Mouse (Mus musculus) erythroblast, adult 5-6 weeks (primary cell): ENCODE measurements around the gene Gm5751. TPM values are rescaled to one million over a fixed set of nuclear protein-coding genes. Genes with fewer than 3 reads are reported as not detected.
"Not testable (repeated sequence)": the region's sequence is repeated elsewhere in the genome, so short reads cannot be mapped to it uniquely, and the experiment has no call there.

Source experiments
- ATAC-seq: replicated peaks from 2 replicates; pipeline ENCODE4 v1.8.0; 2016; ENCODE audit warnings: moderate number of reproducible peaks, mild to moderate bottlenecking, moderate TSS enrichment, inconsistent platforms; ENCODE audit not compliant: poor library complexity, low FRiP score, severe bottlenecking
- total RNA-seq, 2 experiments: library from RNA; stranded (forward) in 1 of 2; stranded (reverse) in 1 of 2; fragments of 150-400 nt in 1 of 2; fragments of 200-764, 138-1000 nt in 1 of 2; gene quantifications; 2 replicates each; pipeline versions ENCODE4 v1.2.3 to v1.2.4; 2015 to 2017; ENCODE audit warnings: low replicate concordance in 2 of 2

Gm5751 gene
- total RNA-seq (2015; ENCODE audit: low replicate concordance) (not detected in 2 replicates), total RNA-seq (2017; ENCODE audit: low replicate concordance) (not detected in 2 replicates)

DNA sequence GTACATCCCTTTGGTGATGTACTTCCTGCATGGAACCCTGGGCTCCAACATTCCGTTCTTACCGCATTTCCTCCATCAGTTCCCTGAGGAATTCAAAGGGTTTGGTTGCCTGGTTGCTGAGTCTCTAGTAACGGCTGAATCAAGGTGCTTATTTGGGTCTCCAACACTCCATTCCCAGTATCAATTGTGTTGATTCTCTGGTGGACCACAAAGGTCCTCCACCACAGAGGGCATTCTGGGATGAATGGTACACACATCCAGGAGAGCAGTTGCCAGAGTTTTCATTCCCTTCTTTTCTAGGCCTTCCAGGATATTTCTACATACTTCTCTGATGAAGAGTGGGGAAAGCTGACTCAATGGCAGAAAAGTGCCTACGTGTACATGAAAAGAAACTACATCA, at the start of gene Gm5751:
Gene Gm5751 (plus strand): TSS at position 301 of the 400 bp plus-strand sequence.
- ATAC-seq, result not testable (repeated sequence)

DNA sequence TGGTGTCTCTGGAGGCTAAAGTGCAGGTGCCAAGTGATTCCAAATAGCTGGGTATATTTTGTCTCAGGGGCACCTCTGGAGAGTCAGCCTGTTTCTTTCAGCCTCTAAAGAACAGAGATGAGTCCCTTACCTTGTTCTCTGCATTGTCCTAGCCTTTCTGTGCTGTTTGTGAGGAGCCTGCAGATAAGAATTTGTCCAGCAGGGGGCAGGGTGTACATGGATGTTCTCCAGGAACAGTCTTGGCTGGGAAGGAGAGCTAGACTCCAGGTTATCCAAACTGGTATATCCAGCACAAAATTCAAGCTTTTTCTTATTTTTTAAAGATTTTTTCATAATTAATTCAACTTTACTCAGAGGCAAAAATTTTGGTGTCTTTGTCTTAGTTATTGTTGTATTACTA, 42.0 kb upstream of the Gm5751 start:
- no peak for ATAC-seq

DNA sequence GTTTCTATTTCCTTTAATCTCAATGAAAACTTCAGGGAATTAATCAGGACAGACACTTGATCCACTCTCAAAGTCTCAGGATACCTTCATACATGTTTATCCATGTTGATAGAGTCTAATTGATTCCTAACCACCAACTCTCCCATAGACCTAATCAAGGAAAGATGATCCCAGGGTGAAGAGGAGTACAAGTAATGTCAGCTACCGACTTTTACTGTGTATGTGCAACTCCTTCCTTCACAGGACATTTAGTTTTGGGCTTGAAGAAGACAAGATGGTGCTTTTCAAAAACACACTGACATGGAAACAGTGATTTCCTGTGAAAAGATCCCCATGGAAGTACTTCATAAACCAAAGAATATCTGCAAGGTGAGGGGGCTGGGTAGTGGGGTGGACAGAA, 30.4 kb upstream of the Gm5751 start, which contains the start of gene Gm6592:
Gene Gm6592 (plus strand): TSS at position 301 of the 400 bp plus-strand sequence.
- no peak for ATAC-seq

DNA sequence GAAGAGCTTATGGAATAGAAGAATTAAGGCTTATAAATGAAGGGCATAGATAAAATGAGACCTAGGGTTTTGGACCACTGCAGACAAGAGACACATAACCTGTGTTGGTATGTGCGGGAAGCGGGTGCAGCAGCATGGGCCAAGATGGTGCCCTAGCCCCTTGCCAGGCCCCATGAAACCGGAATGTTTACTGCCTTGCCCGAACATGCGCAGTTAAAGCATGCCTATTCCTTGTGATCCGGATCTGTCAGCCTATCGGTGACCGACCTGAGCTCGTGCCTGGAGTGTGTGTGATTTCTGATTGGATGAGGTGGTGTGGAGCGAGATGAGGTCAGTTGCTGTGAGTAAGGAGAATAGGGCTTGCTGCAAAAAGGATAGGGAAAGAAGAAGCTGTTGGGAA, 21.6 kb upstream of the Gm5751 start:
- ATAC-seq, result no peak

DNA sequence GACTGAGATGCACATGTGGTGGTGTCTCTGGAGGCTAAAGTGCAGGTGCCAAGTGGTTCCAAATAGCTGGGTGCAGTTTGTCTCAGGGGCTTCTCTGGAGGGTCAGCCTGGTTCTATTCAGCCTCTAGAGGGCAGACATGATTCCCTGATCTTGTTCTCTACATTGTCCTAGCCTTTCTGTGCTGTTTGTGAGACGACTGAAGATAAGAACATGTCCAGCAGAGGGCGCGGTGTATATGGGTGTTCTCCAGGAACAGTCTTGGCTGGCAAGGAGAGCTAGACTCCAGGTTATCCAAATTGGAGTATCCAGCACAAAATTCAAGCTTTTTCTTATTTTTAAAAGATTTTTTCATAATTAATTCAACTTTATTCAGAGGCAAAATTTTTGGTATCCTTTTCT, 9.7 kb upstream of the Gm5751 start:
- ATAC-seq, result not testable (repeated sequence)

DNA sequence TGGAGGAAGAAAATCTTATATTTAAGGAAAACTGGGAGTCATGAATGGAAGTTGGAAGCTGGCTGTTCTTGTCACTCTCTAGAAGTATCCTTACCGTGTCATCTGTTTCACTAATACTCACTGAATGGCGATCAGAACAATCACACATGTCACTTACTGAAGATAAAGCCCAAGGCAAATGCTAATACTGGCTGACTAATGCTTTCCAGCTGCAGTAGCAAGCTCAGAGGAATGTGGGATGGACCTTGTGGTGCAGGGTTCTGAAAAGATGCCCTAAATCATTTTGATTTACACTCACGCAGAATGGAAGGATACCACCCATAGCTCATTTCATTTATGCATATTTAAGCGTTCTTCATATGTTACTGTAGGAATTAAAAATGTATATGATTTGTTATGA, 10.3 kb downstream of the Gm5751 start:
- ATAC-seq, result no peak

DNA sequence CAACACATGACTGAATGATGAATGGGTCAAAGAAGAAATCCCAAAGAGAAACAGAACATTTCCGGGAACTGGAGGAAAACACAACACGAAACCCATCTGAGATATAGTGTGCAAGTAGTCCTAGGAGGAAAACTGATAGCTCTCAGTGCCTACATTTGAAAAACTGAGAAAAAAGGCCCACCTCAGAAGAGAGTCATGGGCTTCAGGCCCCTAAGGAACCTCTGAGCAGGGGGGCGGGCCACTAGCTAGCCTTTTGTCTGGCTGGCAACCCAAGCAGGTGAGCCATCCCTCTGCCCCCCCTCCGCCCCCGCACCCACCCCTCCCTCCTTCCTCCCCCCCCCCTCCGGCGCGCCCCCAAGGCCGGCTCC, 17.9 kb downstream of the Gm5751 start:
- no peak for ATAC-seq

DNA sequence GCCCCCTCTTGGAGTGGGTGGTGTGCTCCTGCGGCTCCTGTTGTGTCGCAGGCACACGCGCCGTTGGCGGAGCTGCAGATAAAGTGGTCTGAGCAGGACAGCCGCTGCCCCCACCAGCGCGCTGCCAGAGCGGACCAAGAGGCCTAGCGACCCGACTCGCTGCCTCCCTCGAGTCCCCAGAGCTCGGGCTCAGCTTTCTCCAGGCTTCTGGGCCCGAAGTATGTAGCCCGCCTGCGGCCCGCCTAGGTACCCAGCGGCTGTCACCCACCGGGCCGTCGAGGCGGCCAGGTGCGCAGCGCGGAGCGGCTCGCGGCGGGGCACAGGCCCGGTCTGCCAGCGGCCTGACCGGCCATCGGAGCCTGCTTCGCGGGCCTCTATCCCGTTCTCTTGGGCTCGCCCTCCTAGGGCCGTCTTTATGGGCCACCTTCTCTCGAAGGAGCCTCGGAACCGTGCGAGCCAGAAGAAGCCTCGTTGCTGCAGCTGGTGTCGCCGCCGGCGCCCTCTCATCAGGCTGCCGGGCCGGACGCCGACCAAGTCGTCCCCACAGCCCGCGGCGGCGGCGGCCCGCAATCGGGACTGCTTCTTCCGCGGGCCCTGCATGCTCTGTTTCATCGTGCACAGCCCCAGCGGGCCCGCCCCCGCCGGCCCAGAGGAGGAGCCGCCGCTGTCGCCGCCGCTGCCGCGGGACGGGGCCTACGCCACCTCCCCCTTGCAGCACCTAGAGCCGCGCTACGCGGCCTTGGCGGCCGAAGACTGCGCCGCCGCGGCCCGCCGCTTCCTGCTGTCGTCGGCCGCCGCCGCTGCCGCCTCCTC, 18.5 kb downstream of the Gm5751 start, which contains the start of gene B630019K06Rik:
Gene B630019K06Rik (plus strand): TSS at position 40 of the 813 bp plus-strand sequence.
- ATAC-seq, result no peak

DNA sequence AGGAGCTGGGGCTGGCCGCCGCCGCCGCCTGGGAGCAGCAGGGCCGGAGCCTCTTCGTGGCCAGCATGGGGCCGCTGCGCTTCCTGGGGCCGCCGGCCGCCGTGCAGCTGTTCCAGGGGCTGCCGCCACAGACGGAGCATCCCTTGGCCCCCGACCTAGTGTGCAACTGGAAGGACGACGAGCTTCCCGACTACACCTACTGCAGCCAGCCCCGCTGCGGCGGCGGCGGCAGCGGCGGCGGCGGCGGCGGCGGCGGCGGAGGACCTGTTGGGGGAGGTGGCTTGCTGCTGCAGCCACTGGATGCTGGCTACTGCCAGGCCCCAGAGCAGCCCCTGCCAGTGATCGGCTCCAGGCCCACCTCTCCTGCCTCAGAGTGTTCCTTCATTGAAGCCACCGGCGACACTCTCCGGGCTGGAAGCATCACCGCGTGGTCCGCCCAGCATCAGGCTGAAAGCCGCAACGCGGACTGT, 19.2 kb downstream of the Gm5751 start:
- ATAC-seq, result no peak

DNA sequence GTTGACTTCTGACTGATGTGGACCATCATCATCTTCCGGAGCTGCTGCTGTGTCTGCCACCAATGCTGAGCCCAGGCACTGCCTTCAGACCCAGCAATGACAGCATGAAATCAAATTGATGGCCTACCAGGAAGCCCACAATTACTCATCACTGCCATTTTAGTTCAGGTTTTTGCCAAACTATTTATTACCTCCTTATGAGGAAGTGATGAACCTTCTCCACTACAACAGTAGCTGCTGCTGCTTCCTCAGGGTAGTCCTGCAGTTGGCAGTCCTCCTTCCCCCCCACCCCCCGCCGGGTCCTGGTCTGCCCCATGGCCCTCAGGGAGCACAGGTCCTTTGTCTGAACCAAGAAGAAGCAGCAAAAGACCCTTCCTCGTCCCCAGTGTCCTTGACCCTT, 26.8 kb downstream of the Gm5751 start:
- no peak for ATAC-seq

DNA sequence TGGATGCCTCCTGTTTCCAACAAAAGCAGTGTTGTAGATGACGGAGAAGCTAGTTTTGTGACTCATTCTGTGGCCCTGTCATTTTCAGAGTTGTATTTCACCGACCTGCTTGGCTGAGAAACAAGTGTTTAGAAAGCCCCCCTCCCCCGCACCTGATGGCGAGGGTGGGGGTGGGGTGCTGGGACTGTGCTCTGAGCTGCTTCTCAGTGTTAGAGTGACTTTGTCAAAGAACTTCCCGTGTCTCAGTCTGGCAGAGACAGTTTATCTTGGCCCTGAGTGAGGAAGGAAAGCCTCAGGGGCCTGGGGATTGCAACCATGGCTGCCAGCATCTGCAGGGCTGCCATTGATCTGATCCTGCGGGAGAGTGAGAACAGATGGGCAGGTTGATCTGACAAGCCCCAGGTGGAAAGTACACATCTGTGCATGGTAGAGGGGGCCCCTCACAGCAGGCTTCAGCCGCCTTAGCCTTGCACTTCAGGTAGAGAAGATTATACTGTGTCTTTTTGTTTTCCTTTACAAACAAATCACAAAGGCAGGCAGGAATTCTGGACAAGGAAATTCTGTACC, 27.9 kb downstream of the Gm5751 start:
- no peak for ATAC-seq

DNA sequence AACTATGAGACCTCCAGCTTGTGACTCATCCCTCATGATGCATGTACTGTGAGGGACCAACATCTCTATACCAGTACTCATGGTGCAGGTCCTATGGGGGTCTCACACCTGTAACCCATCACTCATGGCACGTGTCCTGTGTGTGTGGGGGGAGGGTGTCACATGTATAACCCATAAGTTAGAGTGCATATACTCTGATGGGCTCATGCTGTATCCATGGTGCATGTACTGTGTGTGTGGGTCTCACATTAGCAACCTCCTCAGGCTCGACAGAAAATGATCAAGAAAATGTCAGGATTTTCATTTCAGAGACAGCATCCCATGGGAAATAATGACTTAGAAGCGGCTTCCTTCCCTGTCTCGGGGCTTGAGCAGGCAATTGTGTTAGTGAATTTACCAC, 47.0 kb downstream of the Gm5751 start:
- ATAC-seq, result no peak

DNA sequence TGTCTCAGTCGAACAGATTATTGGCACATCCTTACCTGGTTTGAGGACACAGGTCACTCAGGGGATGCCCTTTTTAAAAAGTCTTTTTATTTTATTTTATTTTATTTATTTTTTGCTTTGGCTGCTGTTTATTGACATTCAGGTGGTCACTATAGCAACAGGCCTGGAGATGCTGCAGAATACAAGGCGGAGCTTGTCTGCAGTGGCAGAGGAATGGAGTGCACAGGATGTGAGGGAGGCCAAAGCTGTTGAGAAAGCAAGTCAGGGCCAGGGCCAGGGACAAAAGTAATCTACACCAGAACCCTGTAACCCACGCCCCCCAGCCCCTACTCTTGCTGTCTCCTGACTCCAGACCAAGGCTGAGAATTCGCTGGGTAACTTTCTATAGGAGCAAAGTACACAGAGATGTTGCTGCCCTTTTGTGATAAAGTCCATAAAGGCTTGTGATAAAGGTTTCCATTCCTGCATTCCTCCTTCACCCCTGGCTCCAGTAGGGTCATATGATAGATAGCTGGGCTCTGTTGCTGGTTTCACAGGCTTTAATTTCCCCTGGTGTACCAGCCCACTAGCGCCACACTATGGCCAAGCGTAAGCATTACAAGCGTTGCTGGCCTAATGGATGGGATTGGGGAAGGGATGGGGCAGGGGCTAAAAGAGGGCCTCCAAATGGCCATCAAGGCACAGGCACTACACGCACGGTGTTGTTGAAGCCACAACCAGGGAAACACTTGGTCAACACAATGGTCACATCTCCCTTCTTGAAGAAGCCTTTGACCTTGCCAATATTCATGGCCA, 48.0 kb downstream of the Gm5751 start:
- no peak for ATAC-seq

DNA sequence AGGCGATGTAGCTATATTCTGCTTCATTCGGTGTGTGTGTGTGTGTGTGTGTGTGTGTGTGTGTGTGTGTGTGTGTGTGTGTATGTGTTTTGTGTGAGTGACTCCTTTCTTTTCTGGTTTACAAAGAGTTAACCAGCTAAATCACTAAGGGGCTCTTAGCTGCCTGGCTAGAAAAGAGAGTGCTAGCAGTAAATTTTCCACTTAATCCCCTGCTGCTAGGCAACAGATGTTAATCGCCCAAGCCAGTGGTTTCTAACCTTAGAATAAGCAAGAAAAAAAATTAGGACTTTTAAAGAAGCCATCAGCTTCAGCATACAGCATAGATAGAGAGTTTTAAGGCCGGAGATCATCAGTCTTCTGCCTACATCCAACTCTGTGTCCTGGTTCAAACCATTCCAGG, 53.3 kb downstream of the Gm5751 start:
- no peak for ATAC-seq

Other genes with a start within 250 kb of the Gm5751 start
- gene Ssxb8, start 183.4 kb upstream of the Gm5751 start, total RNA-seq (2015; ENCODE audit: low replicate concordance), result not detected in 2 replicates
- gene Ssxb8, start 183.4 kb upstream of the Gm5751 start, total RNA-seq (2017; ENCODE audit: low replicate concordance), result not detected in 2 replicates
- not detected in 2 replicates for gene Ssx9, start 125.8 kb upstream of the Gm5751 start, total RNA-seq (2015; ENCODE audit: low replicate concordance)
- gene Ssx9, start 125.8 kb upstream of the Gm5751 start, total RNA-seq (2017; ENCODE audit: low replicate concordance), result not detected in 2 replicates
- gene Ssxb5, start 70.6 kb upstream of the Gm5751 start, total RNA-seq (2015; ENCODE audit: low replicate concordance), result not detected in 2 replicates
- not detected in 2 replicates for gene Ssxb5, start 70.6 kb upstream of the Gm5751 start, total RNA-seq (2017; ENCODE audit: low replicate concordance)
- gene Gm6592, start 30.3 kb upstream of the Gm5751 start, total RNA-seq (2015; ENCODE audit: low replicate concordance), result not detected in 2 replicates
- gene Gm6592, start 30.3 kb upstream of the Gm5751 start, total RNA-seq (2017; ENCODE audit: low replicate concordance), result not detected in 2 replicates
- gene B630019K06Rik, start 18.1 kb downstream of the Gm5751 start, total RNA-seq (2015; ENCODE audit: low replicate concordance), result not detected in 2 replicates
- gene B630019K06Rik, start 18.1 kb downstream of the Gm5751 start, total RNA-seq (2017; ENCODE audit: low replicate concordance), result not detected in 2 replicates
- gene Fthl17b, start 88.7 kb downstream of the Gm5751 start, total RNA-seq (2015; ENCODE audit: low replicate concordance), result not detected in 2 replicates
- not detected in 2 replicates for gene Fthl17b, start 88.7 kb downstream of the Gm5751 start, total RNA-seq (2017; ENCODE audit: low replicate concordance)
- gene Fthl17c, start 102.3 kb downstream of the Gm5751 start, total RNA-seq (2015; ENCODE audit: low replicate concordance), result not detected in 2 replicates
- not detected in 2 replicates for gene Fthl17c, start 102.3 kb downstream of the Gm5751 start, total RNA-seq (2017; ENCODE audit: low replicate concordance)
- gene Fthl17d, start 112.5 kb downstream of the Gm5751 start, total RNA-seq (2015; ENCODE audit: low replicate concordance), result not detected in 2 replicates
- gene Fthl17d, start 112.5 kb downstream of the Gm5751 start, total RNA-seq (2017; ENCODE audit: low replicate concordance), result not detected in 2 replicates
- gene Fthl17e, start 159.2 kb downstream of the Gm5751 start, total RNA-seq (2015; ENCODE audit: low replicate concordance), result not detected in 2 replicates
- not detected in 2 replicates for gene Fthl17e, start 159.2 kb downstream of the Gm5751 start, total RNA-seq (2017; ENCODE audit: low replicate concordance)
- gene Fthl17f, start 188.8 kb downstream of the Gm5751 start, total RNA-seq (2015; ENCODE audit: low replicate concordance), result not detected in 2 replicates
- gene Fthl17f, start 188.8 kb downstream of the Gm5751 start, total RNA-seq (2017; ENCODE audit: low replicate concordance), result not detected in 2 replicates
- not detected in 2 replicates for gene 4930402K13Rik, start 230.3 kb downstream of the Gm5751 start, total RNA-seq (2015; ENCODE audit: low replicate concordance)
- gene 4930402K13Rik, start 230.3 kb downstream of the Gm5751 start, total RNA-seq (2017; ENCODE audit: low replicate concordance), result not detected in 2 replicates